Comparison of ENCODE assay signal across 25 mouse cellular contexts in the genomic region with DNA sequence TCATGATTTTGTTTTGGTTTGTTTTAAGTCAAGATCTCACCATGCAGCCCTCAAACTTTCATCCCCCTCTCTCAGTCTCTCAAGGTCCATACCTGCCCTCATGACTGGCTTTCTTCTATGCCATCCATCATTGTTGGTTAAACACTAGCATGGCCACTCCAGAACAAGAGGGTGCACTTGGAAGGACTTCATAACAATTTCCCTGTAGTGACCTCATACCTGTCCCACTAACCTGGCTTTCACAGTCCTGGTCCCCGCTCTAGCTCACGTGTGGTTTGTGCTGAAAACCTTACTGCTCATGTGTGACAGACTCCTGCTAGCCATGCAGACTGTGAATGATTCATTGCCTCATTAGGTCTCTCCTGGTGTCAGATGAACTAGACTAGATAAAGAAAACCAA.
"Had no signal": no experiment of that assay in that cellular context is flagged by ENCODE, and none has a peak within 500 bp of the region (broad histone marks: within the 10 kb centered on the region; RNA-seq: fewer than 3 reads in every experiment).

No protein-coding gene starts in this region.

- H3K4me1 ChIP-seq: heart, embryonic 13.5 days; heart, embryonic 15.5 days; hindbrain, embryonic 13.5 days; kidney, embryonic 15.5 days; limb, embryonic 13.5 days; limb, embryonic 15.5 days had no signal

- H3K27ac ChIP-seq: forebrain, embryonic 15.5 days; heart, adult 2 months; heart, embryonic 13.5 days; heart, embryonic 15.5 days; hindbrain, embryonic 13.5 days; hindbrain, embryonic 15.5 days; hindbrain, postnatal 0 days; kidney, embryonic 15.5 days; limb, embryonic 13.5 days; limb, embryonic 15.5 days had no signal

- H3K27me3 ChIP-seq: forebrain, embryonic 15.5 days; heart, embryonic 15.5 days; hindbrain, embryonic 13.5 days; hindbrain, embryonic 15.5 days; kidney, embryonic 15.5 days; limb, embryonic 15.5 days had no signal

- H3K9me3 ChIP-seq: forebrain, embryonic 15.5 days; heart, embryonic 13.5 days; heart, embryonic 15.5 days; hindbrain, embryonic 13.5 days; hindbrain, embryonic 15.5 days; kidney, embryonic 15.5 days; limb, embryonic 13.5 days; limb, embryonic 15.5 days had no signal

- ATAC-seq: forebrain, embryonic 15.5 days; forebrain, postnatal 0 days; hindbrain, postnatal 0 days; intestine, embryonic 16.5 days had no signal

- H3K4me2 ChIP-seq: forebrain, embryonic 15.5 days; heart, embryonic 11.5 days; heart, embryonic 13.5 days; heart, embryonic 15.5 days; hindbrain, embryonic 13.5 days; hindbrain, embryonic 15.5 days; kidney, embryonic 15.5 days; limb, embryonic 13.5 days; limb, embryonic 15.5 days had no signal

- H3K9ac ChIP-seq: forebrain, embryonic 15.5 days; forebrain, postnatal 0 days; heart, embryonic 13.5 days; heart, embryonic 15.5 days; hindbrain, embryonic 13.5 days; hindbrain, embryonic 15.5 days; kidney, embryonic 15.5 days; limb, embryonic 13.5 days; limb, embryonic 15.5 days had no signal

- H3K4me3 ChIP-seq: forebrain, embryonic 15.5 days; heart, adult 2 months; heart, embryonic 13.5 days; heart, embryonic 15.5 days; hindbrain, embryonic 13.5 days; hindbrain, embryonic 15.5 days; kidney, embryonic 15.5 days; limb, embryonic 13.5 days; limb, embryonic 15.5 days had no signal

- DNase-seq: forebrain, postnatal 0 days; gastrocnemius, postnatal 14 days; gastrocnemius, postnatal 36 days; heart, adult 11 months; heart, adult 2 months; heart, postnatal 14 days; heart, postnatal 36 days; kidney, adult 11 months; kidney, adult 2 months; kidney, adult 9 months; kidney, postnatal 25 days; layer of hippocampus, adult 9-11 months; layer of hippocampus, postnatal 36 days; left cerebral cortex, postnatal 4 days had no signal

- H3K36me3 ChIP-seq: forebrain, embryonic 15.5 days; heart, embryonic 13.5 days; heart, embryonic 15.5 days; hindbrain, embryonic 13.5 days; hindbrain, embryonic 15.5 days; kidney, embryonic 15.5 days; limb, embryonic 13.5 days; limb, embryonic 15.5 days had no signal
